Mouse (Mus musculus): ENCODE data around the gene Apol9b. TPM values are rescaled to one million over a fixed set of nuclear protein-coding genes. Genes with fewer than 3 reads are reported as not detected.

The Apol9b gene
- total and polyA plus RNA-seq, 2 experiments from 2014 or later = 0.37 to 0.41 TPM

GRCm38 (mm10) chr15:77782449-77783014 lies 53.7 kb downstream of the Apol9b start:
- Histone ChIP-seq H3K27me3 (ENCODE audit: insufficient read depth, low read length) (no peaks in the 10 kb centered on the region), H3K9ac (replicated peaks; ENCODE audit: low read length) (no peak overlapping the region), H3K36me3 (ENCODE audit: insufficient read depth, low read length) (peaks cover 81% of the 10 kb centered on the region), H3K4me1 (ENCODE audit: insufficient read depth, low read length) (no peaks in the 10 kb centered on the region), H3K9me3 (ENCODE audit: low read length) (no peaks in the 10 kb centered on the region), H3K4me2 (ENCODE audit: low read depth, low read length) (no peak overlapping the region), H3K4me3 (ENCODE audit: low read length) (no peak overlapping the region), H3K27ac (no peak overlapping the region)
- DNase-seq (ENCODE audit: low spot score) = peak; percentile 16
- ATAC-seq = no peak
- peak; percentile 55 for TF ChIP-seq CTCF (IDR thresholded peaks at IDR 0.05; ENCODE audit: low read depth)
- WGBS = 83% methylated on average over 11 of the region's 11 CpGs

DNA sequence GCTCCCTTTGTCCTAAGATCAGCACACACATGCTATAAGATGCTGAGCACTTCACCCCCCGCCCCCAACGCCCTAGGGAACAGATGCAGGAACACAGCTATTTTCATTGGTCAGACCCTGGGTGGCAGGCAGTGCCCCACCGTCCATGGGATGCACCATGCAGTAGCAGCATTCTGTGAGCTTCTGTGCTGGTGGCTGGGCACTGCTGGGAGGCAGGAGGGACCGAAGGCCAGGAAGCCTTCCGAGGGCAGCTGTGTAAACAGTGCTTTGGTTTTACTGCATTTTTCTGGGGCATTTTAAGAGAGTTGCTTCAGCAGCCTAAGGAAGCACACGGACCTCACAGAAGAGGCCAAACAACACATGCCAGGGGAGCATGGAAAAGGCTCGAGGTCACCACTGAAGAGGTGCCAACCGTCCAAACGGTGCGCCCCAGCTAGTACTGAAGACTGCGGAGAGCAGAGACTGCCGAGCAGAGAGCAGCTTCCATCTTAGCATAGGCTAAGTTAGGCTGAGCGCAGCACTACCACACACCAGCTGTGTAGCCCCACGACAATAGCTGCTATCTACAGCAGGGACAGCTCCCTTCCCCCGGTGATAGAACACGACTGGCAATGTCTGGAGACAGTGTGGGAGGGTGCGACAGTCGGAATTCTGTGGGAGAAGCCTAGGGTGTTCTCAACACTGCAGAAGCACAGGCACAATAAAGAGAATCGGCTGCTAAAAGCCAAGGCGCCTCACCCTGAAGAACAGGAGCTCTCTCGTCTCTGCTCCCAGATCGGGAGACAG lies 55.4 kb downstream of the Apol9b start:
- peaks cover 69% of the 10 kb centered on the region for H3K36me3 ChIP-seq (ENCODE audit: insufficient read depth, low read length)
- no peak overlapping the region for H3K9ac ChIP-seq (replicated peaks; ENCODE audit: low read length)
- no peak overlapping the region for H3K4me3 ChIP-seq (ENCODE audit: low read length)
- WGBS = 78% methylated on average over 22 of the region's 22 CpGs
- H3K4me1 ChIP-seq (ENCODE audit: insufficient read depth, low read length) = no peaks in the 10 kb centered on the region
- no peak for TF ChIP-seq CTCF (IDR thresholded peaks at IDR 0.05; ENCODE audit: low read depth)
- no peaks in the 10 kb centered on the region for H3K27me3 ChIP-seq (ENCODE audit: insufficient read depth, low read length)
- no peak for ATAC-seq
- no peaks in the 10 kb centered on the region for H3K9me3 ChIP-seq (ENCODE audit: low read length)
- DNase-seq (ENCODE audit: low spot score) = no peak
- no peak overlapping the region for H3K27ac ChIP-seq
- no peak overlapping the region for H3K4me2 ChIP-seq (ENCODE audit: low read depth, low read length)

- no peaks in the 10 kb centered on the region for H3K27me3 ChIP-seq (ENCODE audit: insufficient read depth, low read length)
- peaks cover 68% of the 10 kb centered on the region for H3K36me3 ChIP-seq (ENCODE audit: insufficient read depth, low read length)
- WGBS = 84% methylated on average over 1 of the region's 1 CpGs
- H3K9me3 ChIP-seq (ENCODE audit: low read length) = no peaks in the 10 kb centered on the region
- no peak overlapping the region for H3K4me2 ChIP-seq (ENCODE audit: low read depth, low read length)
- no peaks in the 10 kb centered on the region for H3K4me1 ChIP-seq (ENCODE audit: insufficient read depth, low read length)
- ATAC-seq = no peak
- H3K4me3 ChIP-seq (ENCODE audit: low read length) = no peak overlapping the region
- no peak for TF ChIP-seq CTCF (IDR thresholded peaks at IDR 0.05; ENCODE audit: low read depth)
- DNase-seq (ENCODE audit: low spot score) = no peak
- H3K9ac ChIP-seq (replicated peaks; ENCODE audit: low read length) = no peak overlapping the region
- no peak overlapping the region for H3K27ac ChIP-seq
Observed at GRCm38 (mm10) chr15:77785807-77786206, 57.0 kb downstream of the Apol9b start.

Other genes starting within 250 kb of the Apol9b start
- not detected in 2 replicates for gene Apol11a, start 220.8 kb upstream of the Apol9b start, total RNA-seq (2014; rRNA removed)
- gene Apol11a, start 220.8 kb upstream of the Apol9b start, polyA plus RNA-seq (2015; fragmentation: Nextera tagmentation; extraction: Ambion mirVana) = not detected in 2 replicates
- not detected in 2 replicates for gene Apol7c, start 195.7 kb upstream of the Apol9b start, total RNA-seq (2014; rRNA removed)
- gene Apol7c, start 195.7 kb upstream of the Apol9b start, polyA plus RNA-seq (2015; fragmentation: Nextera tagmentation; extraction: Ambion mirVana) = not detected in 2 replicates
- gene 1700025B11Rik, start 167.1 kb upstream of the Apol9b start, total RNA-seq (2014; rRNA removed) = not detected in 2 replicates
- gene 1700025B11Rik, start 167.1 kb upstream of the Apol9b start, polyA plus RNA-seq (2015; fragmentation: Nextera tagmentation; extraction: Ambion mirVana) = not detected in 2 replicates
- gene Apol10b, start 132.9 kb upstream of the Apol9b start, total RNA-seq (2014; rRNA removed) = not detected in 2 replicates
- gene Apol10b, start 132.9 kb upstream of the Apol9b start, polyA plus RNA-seq (2015; fragmentation: Nextera tagmentation; extraction: Ambion mirVana) = 0.08 TPM in 1 of 2 replicates, not detected in the other
- not detected in 2 replicates for gene Gm36245, start 129.8 kb upstream of the Apol9b start, total RNA-seq (2014; rRNA removed)
- not detected in 2 replicates for gene Gm36245, start 129.8 kb upstream of the Apol9b start, polyA plus RNA-seq (2015; fragmentation: Nextera tagmentation; extraction: Ambion mirVana)
- not detected in 2 replicates for gene Apol11b, start 85.8 kb upstream of the Apol9b start, total RNA-seq (2014; rRNA removed)
- gene Apol11b, start 85.8 kb upstream of the Apol9b start, polyA plus RNA-seq (2015; fragmentation: Nextera tagmentation; extraction: Ambion mirVana) = not detected in 2 replicates
- gene Apol7e, start 30.2 kb upstream of the Apol9b start, total RNA-seq (2014; rRNA removed) = 0.07 TPM in 1 of 2 replicates, not detected in the other
- gene Apol7e, start 30.2 kb upstream of the Apol9b start, polyA plus RNA-seq (2015; fragmentation: Nextera tagmentation; extraction: Ambion mirVana) = not detected in 2 replicates
- gene Apol8, start 28.0 kb downstream of the Apol9b start, total RNA-seq (2014; rRNA removed) = 0.50 and 0.84 TPM in 2 replicates
- 0.35 and 0.50 TPM in 2 replicates for gene Apol8, start 28.0 kb downstream of the Apol9b start, polyA plus RNA-seq (2015; fragmentation: Nextera tagmentation; extraction: Ambion mirVana)
- gene Myh9, start 113.1 kb downstream of the Apol9b start, total RNA-seq (2014; rRNA removed) = 29.4 and 33.6 TPM in 2 replicates
- 8.4 and 9.1 TPM in 2 replicates for gene Myh9, start 113.1 kb downstream of the Apol9b start, polyA plus RNA-seq (2015; fragmentation: Nextera tagmentation; extraction: Ambion mirVana)
- 46.4 and 52.5 TPM in 2 replicates for gene Txn2, start 200.0 kb downstream of the Apol9b start, total RNA-seq (2014; rRNA removed)
- gene Txn2, start 200.0 kb downstream of the Apol9b start, polyA plus RNA-seq (2015; fragmentation: Nextera tagmentation; extraction: Ambion mirVana) = 212 and 215 TPM in 2 replicates
- gene Foxred2, start 227.7 kb downstream of the Apol9b start, total RNA-seq (2014; rRNA removed) = 26.5 and 38.7 TPM in 2 replicates
- 9.1 and 9.8 TPM in 2 replicates for gene Foxred2, start 227.7 kb downstream of the Apol9b start, polyA plus RNA-seq (2015; fragmentation: Nextera tagmentation; extraction: Ambion mirVana)
- gene Eif3d, start 241.8 kb downstream of the Apol9b start, total RNA-seq (2014; rRNA removed) = 121 and 139 TPM in 2 replicates
- 143 and 155 TPM in 2 replicates for gene Eif3d, start 241.8 kb downstream of the Apol9b start, polyA plus RNA-seq (2015; fragmentation: Nextera tagmentation; extraction: Ambion mirVana)

Data from hindbrain, postnatal 0 days (tissue).